Mouse (Mus musculus): ENCODE measurements around the gene Ndufs1. TPM values are rescaled to one million over a fixed set of nuclear protein-coding genes. Genes with fewer than 3 reads are reported as not detected.

Gene Ndufs1
- polyA plus RNA-seq, 1 experiment: 163 TPM

GRCm38 (mm10) chr1:63129857-63130690 is 46.6 kb downstream of the Ndufs1 start:
- peaks cover 8% of the 10 kb centered on the region; the same call in 1 of the 2 replicates for H3K4me1 ChIP-seq (ENCODE audit: control insufficient read depth, insufficient read depth, low read length)
- DNase-seq: peak; percentile 62
- TF ChIP-seq CTCF (conservative IDR thresholded peaks at IDR 0.05; ENCODE audit: insufficient read depth, insufficient read length, low read depth, low read length) (no peak), POLR2A (IDR thresholded peaks at IDR 0.05; ENCODE audit: low read depth, low read length) (no peak)
- 6% methylated on average over 18 of the region's 18 CpGs for WGBS
- H3K36me3 ChIP-seq (ENCODE audit: control insufficient read depth, insufficient read depth, low read length): no peaks in the 10 kb centered on the region
- H3K27me3 ChIP-seq (replicated peaks; ENCODE audit: control insufficient read depth, insufficient read depth, low read length): no peaks in the 10 kb centered on the region
- H3K27ac ChIP-seq (ENCODE audit: insufficient read depth, low read depth, low read length): 0 out of 2 replicates have a peak overlapping the region, but pooled peaks have one; percentile 13
- peak overlapping the region; percentile 39 for H3K4me3 ChIP-seq (ENCODE audit: insufficient read depth, low read depth, low read length)

DNA sequence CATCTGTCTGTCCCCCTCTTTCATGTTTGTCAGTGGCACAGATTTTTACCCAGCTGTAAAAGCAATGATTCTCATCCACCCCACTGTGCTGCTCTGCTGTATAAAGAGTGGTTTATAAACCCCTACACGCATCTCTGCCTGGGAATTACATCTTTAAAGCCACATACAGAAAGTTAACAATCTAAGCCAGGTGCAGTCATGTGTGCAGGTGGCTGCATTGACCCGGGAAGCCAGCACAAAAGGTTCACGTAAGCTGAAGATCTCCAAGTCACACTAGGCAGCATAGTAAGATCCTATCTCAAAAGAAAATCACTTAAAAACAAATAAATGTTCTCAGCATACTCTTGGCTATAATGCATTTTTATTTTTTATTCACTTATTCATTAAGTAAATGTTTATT is 47.4 kb downstream of the Ndufs1 start:
- DNase-seq: peak; percentile 34
- peaks cover 12% of the 10 kb centered on the region; the same call in 1 of the 2 replicates for H3K4me1 ChIP-seq (ENCODE audit: control insufficient read depth, insufficient read depth, low read length)
- 27% methylated on average over 3 of the region's 3 CpGs for WGBS
- no peak overlapping the region for H3K4me3 ChIP-seq (ENCODE audit: insufficient read depth, low read depth, low read length)
- no peak overlapping the region for H3K27ac ChIP-seq (ENCODE audit: insufficient read depth, low read depth, low read length)
- no peak for TF ChIP-seq POLR2A (IDR thresholded peaks at IDR 0.05; ENCODE audit: low read depth, low read length)
- TF ChIP-seq CTCF (conservative IDR thresholded peaks at IDR 0.05; ENCODE audit: insufficient read depth, insufficient read length, low read depth, low read length): no peak
- no peaks in the 10 kb centered on the region for H3K36me3 ChIP-seq (ENCODE audit: control insufficient read depth, insufficient read depth, low read length)
- no peaks in the 10 kb centered on the region for H3K27me3 ChIP-seq (replicated peaks; ENCODE audit: control insufficient read depth, insufficient read depth, low read length)

GRCm38 (mm10) chr1:63126206-63126605 is 50.4 kb downstream of the Ndufs1 start:
- 96% methylated on average over 3 of the region's 3 CpGs for WGBS
- DNase-seq: no peak
- H3K36me3 ChIP-seq (ENCODE audit: control insufficient read depth, insufficient read depth, low read length): peaks cover 6% of the 10 kb centered on the region; the same call in 1 of the 2 replicates
- no peaks in the 10 kb centered on the region for H3K27me3 ChIP-seq (replicated peaks; ENCODE audit: control insufficient read depth, insufficient read depth, low read length)
- TF ChIP-seq POLR2A (IDR thresholded peaks at IDR 0.05; ENCODE audit: low read depth, low read length): no peak
- H3K4me1 ChIP-seq (ENCODE audit: control insufficient read depth, insufficient read depth, low read length): peaks cover 23% of the 10 kb centered on the region; the same call in 1 of the 2 replicates
- no peak overlapping the region for H3K27ac ChIP-seq (ENCODE audit: insufficient read depth, low read depth, low read length)
- H3K4me3 ChIP-seq (ENCODE audit: insufficient read depth, low read depth, low read length): no peak overlapping the region

- no peaks in the 10 kb centered on the region for H3K27me3 ChIP-seq (replicated peaks; ENCODE audit: control insufficient read depth, insufficient read depth, low read length)
- 30% methylated on average over 6 of the region's 6 CpGs for WGBS
- TF ChIP-seq CTCF (conservative IDR thresholded peaks at IDR 0.05; ENCODE audit: insufficient read depth, insufficient read length, low read depth, low read length): no peak
- TF ChIP-seq POLR2A (IDR thresholded peaks at IDR 0.05; ENCODE audit: low read depth, low read length): no peak
- H3K4me1 ChIP-seq (ENCODE audit: control insufficient read depth, insufficient read depth, low read length): peaks cover 15% of the 10 kb centered on the region; the same call in 1 of the 2 replicates
- peak overlapping the region; percentile 84 for H3K27ac ChIP-seq (ENCODE audit: insufficient read depth, low read depth, low read length)
- H3K36me3 ChIP-seq (ENCODE audit: control insufficient read depth, insufficient read depth, low read length): peaks cover 10% of the 10 kb centered on the region
- DNase-seq: peak; percentile 88
- H3K4me3 ChIP-seq (ENCODE audit: insufficient read depth, low read depth, low read length): no peak overlapping the region
Measured at GRCm38 (mm10) chr1:63123823-63124450, 52.7 kb downstream of the Ndufs1 start.

- H3K4me3 ChIP-seq (ENCODE audit: insufficient read depth, low read depth, low read length): no peak overlapping the region
- WGBS: 79% methylated on average over 6 of the region's 6 CpGs
Measured at GRCm38 (mm10) chr1:63122005-63122404, 54.6 kb downstream of the Ndufs1 start.

DNA sequence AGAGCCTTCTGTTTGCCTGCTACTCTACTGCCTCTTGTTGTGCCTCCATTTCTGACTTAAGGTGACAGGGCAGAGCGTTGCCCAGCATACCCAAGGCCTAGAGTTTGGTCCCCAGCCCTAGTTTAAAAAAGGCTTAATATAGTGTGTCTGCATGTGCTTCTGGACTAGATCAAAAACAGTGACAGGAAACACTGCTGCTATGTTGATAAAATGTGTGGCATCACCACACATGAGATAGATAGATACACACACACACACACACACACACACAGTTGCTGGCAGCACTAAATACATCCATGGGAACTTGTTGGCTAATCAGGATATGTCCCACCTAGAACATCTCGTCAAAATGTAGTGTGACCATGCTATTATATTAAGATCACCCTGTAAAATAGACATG is 56.3 kb downstream of the Ndufs1 start:
- no peaks in the 10 kb centered on the region for H3K27me3 ChIP-seq (replicated peaks; ENCODE audit: control insufficient read depth, insufficient read depth, low read length)
- no peak for TF ChIP-seq CTCF (conservative IDR thresholded peaks at IDR 0.05; ENCODE audit: insufficient read depth, insufficient read length, low read depth, low read length)
- TF ChIP-seq POLR2A (IDR thresholded peaks at IDR 0.05; ENCODE audit: low read depth, low read length): no peak
- 96% methylated on average over 2 of the region's 2 CpGs for WGBS
- H3K4me3 ChIP-seq (ENCODE audit: insufficient read depth, low read depth, low read length): no peak overlapping the region
- peaks cover 10% of the 10 kb centered on the region for H3K36me3 ChIP-seq (ENCODE audit: control insufficient read depth, insufficient read depth, low read length)
- peaks cover 23% of the 10 kb centered on the region; the same call in 1 of the 2 replicates for H3K4me1 ChIP-seq (ENCODE audit: control insufficient read depth, insufficient read depth, low read length)
- H3K27ac ChIP-seq (ENCODE audit: insufficient read depth, low read depth, low read length): no peak overlapping the region
- DNase-seq: no peak

More at GRCm38 (mm10) chr1:63122005-63122404, 54.6 kb downstream of the Ndufs1 start:
- Histone ChIP-seq H3K36me3 (ENCODE audit: control insufficient read depth, insufficient read depth, low read length) (peaks cover 10% of the 10 kb centered on the region), H3K4me1 (ENCODE audit: control insufficient read depth, insufficient read depth, low read length) (peaks cover 15% of the 10 kb centered on the region; the same call in 1 of the 2 replicates), H3K27ac (ENCODE audit: insufficient read depth, low read depth, low read length) (no peak overlapping the region), H3K27me3 (replicated peaks; ENCODE audit: control insufficient read depth, insufficient read depth, low read length) (no peaks in the 10 kb centered on the region)
- TF ChIP-seq CTCF (conservative IDR thresholded peaks at IDR 0.05; ENCODE audit: insufficient read depth, insufficient read length, low read depth, low read length) (no peak), POLR2A (IDR thresholded peaks at IDR 0.05; ENCODE audit: low read depth, low read length) (no peak)
- no peak for DNase-seq

DNA sequence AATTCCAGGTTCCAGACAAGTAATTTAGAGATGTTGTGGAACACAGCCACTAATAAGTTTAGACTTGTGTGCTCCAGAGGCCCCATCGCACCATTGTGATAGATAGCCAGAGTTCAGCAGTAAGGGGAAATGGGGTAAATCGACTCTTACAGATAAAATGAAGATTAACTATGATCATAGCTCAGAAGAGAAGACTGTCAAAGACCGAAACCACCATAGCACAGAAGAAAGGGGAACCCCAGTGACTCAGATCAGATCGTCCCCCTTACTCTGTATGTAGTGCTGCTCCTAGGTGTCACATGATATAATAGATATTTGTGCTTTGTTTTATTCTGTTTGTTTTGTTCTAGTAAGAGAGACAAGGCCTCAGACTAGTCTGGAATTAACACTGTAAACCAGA is 57.0 kb downstream of the Ndufs1 start:
- Histone ChIP-seq H3K4me3 (ENCODE audit: insufficient read depth, low read depth, low read length) (no peak overlapping the region), H3K27ac (ENCODE audit: insufficient read depth, low read depth, low read length) (no peak overlapping the region), H3K36me3 (ENCODE audit: control insufficient read depth, insufficient read depth, low read length) (peaks cover 10% of the 10 kb centered on the region), H3K4me1 (ENCODE audit: control insufficient read depth, insufficient read depth, low read length) (peaks cover 23% of the 10 kb centered on the region; the same call in 1 of the 2 replicates), H3K27me3 (replicated peaks; ENCODE audit: control insufficient read depth, insufficient read depth, low read length) (no peaks in the 10 kb centered on the region)
- 94% methylated on average over 4 of the region's 4 CpGs for WGBS
- TF ChIP-seq CTCF (conservative IDR thresholded peaks at IDR 0.05; ENCODE audit: insufficient read depth, insufficient read length, low read depth, low read length): no peak
- TF ChIP-seq POLR2A (IDR thresholded peaks at IDR 0.05; ENCODE audit: low read depth, low read length): no peak
- no peak for DNase-seq

All from kidney, adult 2 months (tissue).